10 mouse cellular contexts compared by ENCODE assay signal in the genomic region with DNA sequence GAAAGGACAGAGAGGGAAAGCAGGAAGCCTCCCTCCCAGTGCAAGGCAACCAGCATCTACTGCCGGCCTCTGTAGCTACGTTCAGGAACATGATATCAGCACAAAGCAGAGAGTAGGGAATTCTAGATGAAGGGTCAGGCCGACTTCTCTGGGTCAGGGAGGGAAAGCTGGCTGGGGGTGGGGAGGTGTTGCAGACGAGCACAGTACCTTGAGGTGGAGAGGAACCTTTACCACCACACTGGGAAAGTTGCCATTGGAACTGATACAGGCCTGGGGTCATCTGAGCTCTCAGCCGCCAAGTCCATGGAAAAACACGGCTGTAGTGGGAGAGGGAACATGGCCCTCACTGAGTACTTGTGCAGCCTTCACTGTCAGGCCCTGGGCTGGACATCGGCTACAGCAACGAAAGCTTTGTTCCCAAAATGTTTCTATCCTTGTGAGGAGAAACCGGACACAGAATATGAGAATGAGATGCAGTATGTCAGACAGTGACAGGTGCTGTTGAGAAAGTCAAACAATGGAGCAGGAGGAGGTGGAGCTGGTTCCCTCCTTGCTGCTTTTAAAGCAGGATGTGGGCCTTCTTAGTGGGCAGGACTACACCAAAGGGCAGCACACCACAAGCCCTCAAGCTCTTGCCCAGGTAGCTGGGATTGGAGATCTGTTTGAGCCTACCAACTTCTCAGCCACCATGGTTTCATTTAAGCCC. TPM values are rescaled to one million over a fixed set of nuclear protein-coding genes. Genes with fewer than 3 reads are reported as not detected.
DNase-seq lines count a peak whose midpoint lies in the region; ATAC-seq lines count a peak whose summit lies in the region.
"Had no signal": no experiment of that assay in that cellular context is flagged by ENCODE, and none has a peak within 500 bp of the region (broad histone marks: within the 10 kb centered on the region; RNA-seq: fewer than 3 reads in every experiment).

No protein-coding gene starts in this region.

- no peak overlapping the region for H3K4me2 ChIP-seq in heart, embryonic 13.5 days
- no peak overlapping the region for H3K4me2 ChIP-seq in limb, embryonic 13.5 days (replicated peaks)

- H3K36me3 ChIP-seq in heart, embryonic 13.5 days: 0 out of 2 replicates have a peak, but pooled peaks cover 5% of the 10 kb centered on the region
- no peaks in the 10 kb centered on the region for H3K36me3 ChIP-seq in limb, embryonic 13.5 days

- 0 out of 2 replicates have a peak overlapping the region, but pooled peaks have one; percentile 28 for H3K9ac ChIP-seq in heart, embryonic 13.5 days
- no peak overlapping the region for H3K9ac ChIP-seq in limb, embryonic 13.5 days

- H3K27me3 ChIP-seq in heart, embryonic 13.5 days (replicated peaks): no peaks in the 10 kb centered on the region
- H3K27me3 ChIP-seq in limb, embryonic 13.5 days: no peaks in the 10 kb centered on the region

- H3K4me3 ChIP-seq in brown adipose tissue, adult 24 weeks (ENCODE audit: insufficient read depth, low read depth, low read length): no peak overlapping the region
- no peak overlapping the region for H3K4me3 ChIP-seq in heart, embryonic 13.5 days
- H3K4me3 ChIP-seq in limb, embryonic 13.5 days: no peak overlapping the region

- H3K9me3 ChIP-seq in heart, embryonic 13.5 days: no peaks in the 10 kb centered on the region
- no peaks in the 10 kb centered on the region for H3K9me3 ChIP-seq in limb, embryonic 13.5 days

- H3K27ac ChIP-seq in brown adipose tissue, adult 24 weeks (replicated peaks; ENCODE audit: low read depth, low read length): peak overlapping the region; percentile 73
- peak overlapping the region; percentile 85 for H3K27ac ChIP-seq in heart, embryonic 13.5 days (replicated peaks)
- H3K27ac ChIP-seq in limb, embryonic 13.5 days: peak overlapping the region; percentile 63; the same call in 1 of the 2 replicates

- H3K4me1 ChIP-seq in brown adipose tissue, adult 24 weeks (ENCODE audit: control insufficient read depth, insufficient read depth, insufficient read length, low read length): peaks cover 47% of the 10 kb centered on the region
- H3K4me1 ChIP-seq in heart, embryonic 13.5 days: peaks cover 86% of the 10 kb centered on the region
- peaks cover 52% of the 10 kb centered on the region for H3K4me1 ChIP-seq in limb, embryonic 13.5 days

- 38% methylated on average over 9 of the region's 9 CpGs for WGBS in heart, embryonic 13.5 days
- WGBS in limb, embryonic 13.5 days: 72% methylated on average over 9 of the region's 9 CpGs

- no peak for ATAC-seq in heart, embryonic 13.5 days (ENCODE audit: extremely low read depth, insufficient number of reproducible peaks, low FRiP score, low TSS enrichment)
- ATAC-seq in limb, embryonic 13.5 days (ENCODE audit: low FRiP score, low read depth): no peak

- peak; percentile 32 to 53 for DNase-seq in adrenal gland, adult (ENCODE audit: inconsistent age in 2 of 2, low spot score in 1 of 2)
- DNase-seq in adrenal gland, adult 18-20 months (ENCODE audit: low spot score in 2 of 2): no peak
- DNase-seq in B cell, adult 2 months: no peak
- no peak for DNase-seq in cerebellum, postnatal 4 days (ENCODE audit: low spot score in 2 of 2)
- no peak for DNase-seq in right cerebral cortex, postnatal 4 days
- DNase-seq: cerebellum, adult 2 months had no signal

RNA-seq across cellular contexts. Expression of a gene that starts 37.4 kb away (rescaled TPM):
- total RNA-seq in adrenal gland, adult 18-20 months (2021): 10 to 100 TPM; 18.1 to 18.6 TPM
- polyA plus RNA-seq in brown adipose tissue, adult 24 weeks (2012; ENCODE audit: insufficient read depth, insufficient read length, missing spikeins): 10.4 and 13.6 TPM in 2 replicates
- 16.8 and 20.0 TPM in 2 replicates for polyA plus RNA-seq in heart, embryonic 13.5 days (2015; fragmentation: Nextera tagmentation; extraction: Ambion mirVana)
- 25.2 and 25.4 TPM in 2 replicates for polyA plus RNA-seq in limb, embryonic 13.5 days (2015; fragmentation: Nextera tagmentation; extraction: Ambion mirVana)

RNA-seq across cellular contexts. Expression of a gene that starts 49.2 kb away (rescaled TPM):
- total RNA-seq in adrenal gland, adult 18-20 months (2021): 1 to 10 TPM in 1 of 2 experiments, not detected in 1; 2.7 TPM
- not detected in 2 replicates for polyA plus RNA-seq in brown adipose tissue, adult 24 weeks (2012; ENCODE audit: insufficient read depth, insufficient read length, missing spikeins)
- 0.60 TPM in 1 of 2 replicates, not detected in the other for polyA plus RNA-seq in heart, embryonic 13.5 days (2015; fragmentation: Nextera tagmentation; extraction: Ambion mirVana)
- 1.3 TPM in 1 of 2 replicates, not detected in the other for polyA plus RNA-seq in limb, embryonic 13.5 days (2015; fragmentation: Nextera tagmentation; extraction: Ambion mirVana)
- total RNA-seq: megakaryocyte-erythroid progenitor cell, adult 5-6 weeks had no signal

RNA-seq across cellular contexts. Expression of a gene that starts 50.5 kb away (rescaled TPM):
- total RNA-seq in adrenal gland, adult 18-20 months (2021): 100 to 1,000 TPM; 331 to 339 TPM
- 107 and 116 TPM in 2 replicates for polyA plus RNA-seq in brown adipose tissue, adult 24 weeks (2012; ENCODE audit: insufficient read depth, insufficient read length, missing spikeins)
- 218 and 286 TPM in 2 replicates for polyA plus RNA-seq in heart, embryonic 13.5 days (2015; fragmentation: Nextera tagmentation; extraction: Ambion mirVana)
- 454 and 479 TPM in 2 replicates for polyA plus RNA-seq in limb, embryonic 13.5 days (2015; fragmentation: Nextera tagmentation; extraction: Ambion mirVana)

Comparison
In these comparisons a context has a peak if more than half of its experiments do, and no peak if none do; other contexts are left out.
1. DNase-seq: peak in adrenal gland, adult (2 of 2); none in adrenal gland, adult 18-20 months (0 of 2), B cell, adult 2 months (0 of 2), cerebellum, postnatal 4 days (0 of 2) and right cerebral cortex, postnatal 4 days (single experiment).
2. Peak in every context shown above with its lines, with median percentiles within 50 percentile points of each other: H3K27ac ChIP-seq.